Mouse (Mus musculus) spleen, postnatal 10 days (tissue): ENCODE results near the gene Zfp488.

ENCODE experiments used
- DNase-seq, 2 experiments: peaks; one replicate each; pipeline ENCODE4 v3.0.0; 2021 to 2022; ENCODE audit warnings: low spot score in 2 of 2

The Zfp488 gene

DNA sequence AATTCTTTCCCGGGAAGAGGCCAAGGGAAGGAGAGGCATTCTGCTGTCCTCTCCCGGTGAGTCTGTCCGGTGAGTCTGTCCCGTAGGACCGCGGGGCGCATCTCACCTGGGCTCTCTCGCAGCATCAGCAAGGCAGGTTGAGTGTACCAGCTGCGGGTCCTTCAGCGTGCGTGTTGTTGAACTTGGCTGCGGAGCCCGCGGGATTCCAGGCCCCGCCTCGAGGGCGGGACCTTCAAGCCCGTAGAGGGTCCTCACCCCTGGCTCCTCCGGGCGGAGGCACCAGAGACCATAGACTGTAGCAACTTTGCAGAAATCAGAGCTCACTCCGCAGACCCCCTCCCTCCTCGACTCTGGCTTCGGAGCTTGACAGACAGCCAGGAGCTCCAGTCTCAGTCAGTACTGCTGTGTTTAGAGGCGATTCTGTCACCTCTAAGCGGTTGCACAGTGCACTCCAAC is at the start of gene Zfp488:
TSS of gene Zfp488 (minus strand) at position 161 of the 456 bp plus-strand sequence.
- DNase-seq: no peak

DNA sequence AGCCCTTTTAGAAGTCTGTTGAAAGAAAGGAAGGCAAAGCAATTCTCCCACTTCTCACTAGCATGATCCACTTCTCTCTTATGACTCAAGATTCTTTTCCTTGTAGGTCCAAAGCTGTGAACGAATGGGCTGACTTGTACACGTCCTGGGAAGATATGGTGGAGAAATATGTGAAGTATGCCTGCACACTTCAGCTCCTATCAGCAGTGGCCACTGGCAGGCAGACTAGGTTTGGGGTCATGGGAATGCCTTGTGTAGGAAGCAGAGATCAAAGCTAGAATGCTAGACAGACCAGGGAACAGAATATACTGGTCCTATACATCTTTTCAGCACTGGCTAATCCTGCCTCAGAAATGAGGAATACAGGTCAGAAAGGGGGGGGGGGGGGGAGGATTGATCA is 48.1 kb upstream of the Zfp488 start:
- DNase-seq: no peak

DNA sequence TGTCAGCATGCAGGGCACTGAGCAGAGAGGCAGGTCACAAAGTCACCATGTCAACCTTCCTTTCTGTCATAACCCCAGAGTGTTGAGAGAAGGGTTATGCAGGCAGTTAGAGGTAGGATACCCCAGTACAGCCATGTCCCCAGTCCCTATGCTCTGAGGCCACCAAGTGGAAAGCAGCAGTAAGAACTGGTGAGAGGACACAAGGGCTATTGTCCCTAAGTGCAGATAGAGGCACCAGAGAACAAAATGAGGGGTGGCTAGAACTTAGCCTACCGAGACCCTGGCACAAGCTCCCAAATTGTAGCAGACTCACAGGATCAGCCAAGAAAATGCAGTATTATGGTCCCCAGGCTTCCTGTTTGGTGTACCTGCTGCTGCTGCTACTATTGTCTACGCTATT is 38.4 kb upstream of the Zfp488 start:
- DNase-seq: no peak

DNA sequence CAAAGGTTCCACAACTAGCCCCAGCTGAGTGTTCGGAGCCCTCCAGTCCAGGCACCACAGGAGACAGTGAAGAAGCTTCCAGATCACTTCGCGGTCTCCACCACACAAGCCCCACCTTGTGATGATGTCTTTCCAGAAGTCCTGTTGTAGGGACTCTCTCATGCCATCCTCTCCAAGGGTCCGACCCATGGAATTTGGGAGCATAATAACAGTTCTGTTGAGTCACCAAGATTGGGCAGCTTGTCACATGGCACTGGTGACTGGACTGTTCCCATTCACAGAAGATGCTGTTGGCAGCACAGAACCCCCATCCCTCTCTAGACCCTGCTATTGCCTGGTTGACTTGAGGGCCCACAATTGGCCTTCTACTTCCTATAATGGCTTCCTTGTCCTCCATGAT is 37.8 kb upstream of the Zfp488 start, which contains the start of gene Gm5460:
TSS of gene Gm5460 (plus strand) at position 378 of the 400 bp plus-strand sequence.
- no peak for DNase-seq

DNA sequence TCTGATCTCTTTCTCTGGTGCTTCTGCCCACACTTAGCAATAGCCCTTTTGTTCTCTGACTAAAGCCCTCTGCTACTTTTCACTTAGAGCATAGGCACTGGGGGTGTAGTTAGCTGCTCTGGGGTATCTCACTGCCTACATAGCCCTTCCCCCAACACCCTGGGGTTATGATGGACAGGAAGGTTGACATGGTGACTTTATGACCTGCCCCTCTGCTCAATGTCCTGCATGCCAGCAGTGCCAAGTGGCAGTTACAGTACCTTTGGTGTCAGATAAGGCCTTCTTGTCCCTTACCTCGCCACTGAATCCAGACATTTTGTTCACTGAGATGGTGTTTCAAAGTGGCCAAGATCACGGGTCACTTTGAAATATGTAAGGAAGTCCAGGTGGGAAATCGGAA is 36.5 kb upstream of the Zfp488 start, which contains the start of gene Gm30083:
TSS of gene Gm30083 (minus strand) at position 120 of the 400 bp plus-strand sequence.
- DNase-seq: no peak

DNA sequence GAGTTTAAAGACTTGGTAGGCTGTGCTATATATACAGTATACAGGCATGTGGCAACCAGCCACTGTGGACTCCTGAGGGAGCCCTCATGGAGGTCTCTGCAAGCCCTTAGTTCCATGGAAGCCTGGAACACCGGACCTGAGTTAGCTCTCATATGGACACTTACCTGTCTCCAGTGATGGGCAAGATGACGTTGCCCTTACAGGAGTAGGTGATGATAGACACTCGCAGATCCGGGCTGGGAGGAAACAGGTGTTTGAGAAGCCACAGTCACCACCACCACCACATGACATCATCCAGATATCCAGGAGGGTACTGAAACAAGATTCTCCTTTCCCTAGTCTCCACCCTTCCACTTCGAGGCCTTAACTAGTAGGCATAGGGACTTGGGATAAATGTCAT is 23.8 kb upstream of the Zfp488 start:
- DNase-seq: no peak

DNA sequence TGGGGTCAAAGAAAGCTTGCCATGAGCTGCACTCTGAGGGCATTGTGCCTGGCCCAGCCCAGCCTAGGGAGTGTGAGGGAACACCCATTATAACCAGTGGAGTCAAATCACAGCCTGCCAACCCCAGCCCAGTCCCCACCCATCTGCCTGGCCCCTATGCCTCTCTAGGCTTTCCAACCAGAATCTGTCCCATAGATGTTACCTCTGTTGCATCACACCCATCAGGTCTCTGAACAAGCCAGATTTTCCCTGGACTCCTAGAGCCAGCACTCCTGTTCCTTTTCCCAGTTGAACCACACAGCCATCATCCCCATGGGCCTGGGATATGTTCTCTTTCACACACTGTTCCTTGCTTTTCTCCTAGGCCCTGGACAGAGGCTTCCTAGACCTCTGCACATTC is 22.9 kb upstream of the Zfp488 start:
- no peak for DNase-seq

DNA sequence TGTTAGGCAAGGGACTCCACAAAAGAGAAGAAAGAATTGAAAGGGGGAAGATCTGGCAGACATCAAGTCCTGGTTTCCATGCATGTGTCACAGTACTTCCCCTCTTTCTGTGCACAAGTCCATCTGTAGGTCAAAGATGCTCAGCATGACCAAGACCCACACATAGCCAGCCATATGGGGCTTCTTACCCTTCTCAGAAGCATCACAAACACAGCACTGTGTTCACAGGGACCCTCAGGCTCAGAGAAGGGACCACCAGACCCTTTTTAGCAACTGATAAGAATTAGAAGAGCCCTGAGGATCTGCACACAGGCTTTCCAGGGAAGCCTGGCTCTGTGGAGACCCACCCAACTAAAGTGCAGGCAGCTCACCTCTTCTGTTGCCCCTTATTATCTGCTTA is 21.5 kb upstream of the Zfp488 start:
- DNase-seq: no peak

DNA sequence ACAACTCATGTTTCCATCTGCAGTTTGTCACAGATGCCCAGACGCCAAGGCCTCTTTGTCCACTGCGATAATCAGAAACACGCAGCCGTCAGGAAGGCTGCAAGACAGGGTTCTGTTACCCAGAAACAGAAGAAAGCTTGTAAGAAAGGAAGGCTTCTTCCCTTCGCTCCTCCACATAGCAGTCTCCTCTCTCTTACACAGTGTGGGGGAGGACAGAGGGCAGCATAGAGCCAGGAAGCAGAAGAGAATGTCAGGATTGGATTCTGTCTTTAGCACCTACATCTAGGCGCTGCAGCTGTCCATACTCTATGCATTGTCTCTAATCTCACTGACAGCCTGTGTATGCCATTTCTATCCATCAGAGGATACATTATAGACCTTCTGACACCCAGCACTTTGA is 18.9 kb upstream of the Zfp488 start:
- no peak for DNase-seq

DNA sequence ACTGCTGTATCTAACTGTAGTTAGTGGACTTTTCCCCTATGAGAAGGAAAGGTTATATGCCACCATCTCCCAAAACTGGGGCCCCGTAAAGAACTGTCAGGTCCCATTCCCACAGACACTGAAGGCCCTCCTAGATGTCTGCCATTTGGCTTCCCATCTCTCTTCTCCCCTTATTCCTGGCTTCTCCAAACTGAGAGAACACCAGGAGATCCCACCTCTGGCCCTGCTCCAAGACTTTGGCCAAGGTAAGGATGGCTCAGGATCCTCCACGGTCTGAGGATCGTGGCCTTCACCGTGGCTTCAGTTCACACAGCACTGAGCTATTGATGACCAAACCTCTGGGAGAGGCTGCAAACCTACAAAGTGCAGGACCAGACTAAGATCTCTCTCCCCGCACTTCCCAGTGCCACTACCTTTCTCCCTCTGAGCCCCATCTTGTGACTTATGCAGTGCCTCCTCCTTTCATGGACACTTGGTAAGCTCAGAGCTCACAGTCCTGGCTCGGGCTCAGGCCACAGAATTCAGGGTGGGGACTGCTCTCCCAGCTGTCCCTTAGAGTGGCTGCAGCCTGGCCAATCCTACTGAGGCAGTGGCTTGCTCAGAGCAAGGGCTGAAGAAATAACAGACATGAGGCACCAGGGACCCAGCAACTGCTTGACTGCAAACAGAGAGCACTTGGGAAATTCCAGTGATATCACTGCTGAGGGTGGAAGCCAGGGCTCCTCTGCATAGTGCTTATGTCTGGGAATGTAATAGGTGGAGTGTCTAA is 15.1 kb upstream of the Zfp488 start:
- no peak for DNase-seq

DNA sequence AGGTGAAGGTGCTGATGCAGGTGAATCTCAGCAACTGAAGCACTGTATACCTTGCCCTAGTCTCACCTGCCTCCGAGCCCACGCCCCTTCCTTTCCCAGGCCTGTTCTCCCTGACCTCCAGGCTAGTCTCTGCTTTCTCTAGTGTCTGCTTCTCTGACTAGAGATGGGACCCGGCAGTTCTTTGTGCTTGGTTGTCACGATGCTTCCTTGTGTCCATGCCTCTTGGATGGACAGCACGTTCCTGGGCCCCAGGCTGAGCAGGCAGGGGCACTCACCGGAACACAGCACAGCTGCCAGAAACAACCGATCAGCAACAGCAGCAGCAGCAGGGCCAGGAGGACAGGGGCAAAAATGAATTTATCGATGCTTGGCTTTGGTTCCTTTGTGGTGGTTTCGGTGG is 14.5 kb upstream of the Zfp488 start:
- DNase-seq: no peak

DNA sequence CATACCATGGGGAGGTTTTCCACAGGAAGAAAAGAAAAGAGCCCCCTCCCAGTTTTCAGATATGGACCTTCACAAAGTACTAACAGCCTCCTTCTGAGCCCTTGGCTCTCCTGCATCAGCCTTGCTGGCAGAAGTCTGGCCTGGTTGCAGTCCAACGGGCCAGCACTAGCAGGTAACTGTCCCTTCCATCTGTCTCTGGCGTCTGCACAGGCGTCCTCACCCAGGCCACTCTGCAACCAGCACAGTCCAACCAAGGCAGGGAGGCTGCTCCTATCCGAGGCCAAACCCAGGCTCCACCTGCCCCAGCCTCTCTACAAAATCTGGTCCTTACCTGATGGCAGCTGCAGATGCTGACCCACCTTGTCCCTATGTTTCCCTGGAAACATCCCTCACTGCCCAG is 13.4 kb upstream of the Zfp488 start:
- no peak for DNase-seq

DNA sequence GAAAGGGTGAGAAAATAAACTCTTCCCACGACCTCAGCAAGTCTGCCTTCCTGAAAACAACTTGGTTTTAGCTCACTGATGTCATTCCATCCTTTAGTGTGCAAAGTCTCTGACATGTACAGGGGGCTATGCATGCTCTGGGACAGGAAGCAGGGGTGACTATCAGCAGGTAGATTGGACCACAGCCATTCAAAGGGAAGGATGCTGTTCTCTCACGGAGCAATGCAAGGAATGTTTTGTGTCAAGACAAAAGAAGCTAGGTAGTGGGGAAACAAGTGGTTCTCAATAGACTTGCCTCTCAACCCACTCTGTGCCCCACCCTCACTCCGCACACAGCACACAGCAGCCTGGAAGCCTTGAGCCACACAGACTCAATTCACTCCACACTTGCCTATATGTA is 10.6 kb upstream of the Zfp488 start:
- no peak for DNase-seq

DNA sequence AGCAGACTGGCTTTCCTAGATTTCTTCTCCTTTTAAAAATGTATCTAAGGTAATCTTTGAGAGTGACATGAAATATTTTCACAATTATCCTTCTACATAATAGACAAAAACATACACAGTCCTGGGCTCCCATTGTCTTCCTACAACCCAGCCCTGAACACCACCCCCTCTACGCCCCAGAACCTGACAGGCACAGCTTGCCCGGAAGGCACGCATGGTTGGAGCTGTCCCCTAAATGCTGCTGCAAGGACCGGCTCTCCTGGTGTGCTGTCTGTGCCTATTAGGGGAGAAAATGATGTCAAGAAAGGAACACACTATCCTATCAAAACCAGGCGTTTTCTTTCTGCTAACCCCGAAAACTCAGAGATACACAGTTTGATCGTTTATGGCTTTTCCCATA is 816 bp downstream of the Zfp488 start:
- DNase-seq: no peak

DNA sequence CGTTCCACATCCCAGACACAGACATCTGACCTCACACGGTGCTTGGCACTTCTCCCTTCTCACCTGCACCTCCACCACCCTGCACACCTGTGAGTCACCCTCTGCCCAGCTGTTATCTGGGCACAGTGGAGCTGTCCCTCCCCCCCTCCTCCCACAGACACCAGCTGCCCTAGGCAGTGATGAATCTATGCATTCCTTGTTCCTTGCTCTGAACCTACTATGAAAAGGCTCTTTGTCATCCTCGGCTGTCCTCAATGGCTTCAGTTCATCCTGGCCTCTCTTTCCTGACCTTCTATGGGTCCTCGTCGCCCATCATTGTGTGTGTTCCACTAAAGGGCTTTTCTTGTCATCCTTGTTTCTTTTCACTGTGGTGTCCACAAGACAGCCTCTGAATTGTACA is 3.8 kb downstream of the Zfp488 start:
- DNase-seq: no peak

DNA sequence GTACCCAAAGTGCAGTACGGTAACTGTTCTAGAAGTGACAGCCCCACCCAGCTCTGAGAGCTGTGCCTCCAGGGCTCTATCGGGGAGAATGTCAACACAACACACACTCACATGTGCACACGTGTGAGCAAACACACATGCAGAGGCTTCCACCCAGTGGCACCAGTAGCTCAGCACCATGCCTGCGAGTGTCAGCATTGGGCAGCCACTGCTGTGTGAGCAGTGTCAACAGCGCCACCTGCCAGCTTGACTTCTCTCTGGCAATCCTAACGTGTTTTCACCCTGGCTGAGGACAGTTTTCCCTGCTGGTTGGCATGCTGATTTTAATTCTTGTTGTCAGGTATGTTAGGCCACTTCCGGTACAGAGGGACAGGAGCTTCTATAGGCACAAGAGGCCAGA is 5.9 kb downstream of the Zfp488 start:
- no peak for DNase-seq

DNA sequence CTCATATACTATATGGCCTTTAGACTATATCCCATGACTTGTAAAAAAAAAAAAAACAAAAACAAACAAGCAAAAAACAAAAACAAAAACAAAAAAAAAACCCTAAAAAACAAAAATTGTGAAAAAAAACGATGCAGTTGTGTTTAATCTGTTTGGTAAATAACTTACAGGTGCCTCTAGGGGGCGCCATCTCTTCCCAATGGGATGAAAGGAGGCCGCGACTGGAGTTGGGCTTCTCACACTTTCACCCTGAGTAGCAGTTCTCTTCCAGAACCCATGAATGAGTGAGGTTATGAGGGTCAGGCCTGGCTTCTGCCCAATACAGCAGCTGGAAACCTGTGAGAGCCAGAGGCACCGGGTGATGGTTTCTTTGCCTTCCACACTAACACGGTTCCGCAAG is 12.9 kb downstream of the Zfp488 start:
- DNase-seq: no peak

DNA sequence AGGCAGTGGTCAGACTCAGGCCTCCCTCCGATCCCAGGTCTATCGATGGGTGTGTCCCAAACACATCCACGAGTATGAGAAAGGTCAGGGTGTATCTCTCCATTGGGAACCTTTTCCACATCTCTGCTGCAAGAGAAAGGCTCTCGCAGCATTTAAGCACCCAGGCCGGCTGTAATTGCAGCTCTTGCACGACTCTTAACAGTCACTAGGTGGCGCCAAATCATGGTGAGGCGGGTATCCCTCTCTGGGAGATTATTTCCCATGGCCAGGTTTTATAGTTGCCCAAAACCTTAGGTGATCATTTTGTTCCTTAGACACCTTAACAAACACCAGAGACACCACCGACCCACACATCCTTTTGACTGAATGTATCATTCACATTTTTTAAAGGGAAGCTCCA is 19.2 kb downstream of the Zfp488 start:
- DNase-seq: peak in 1 of 2 experiments; percentile 31

DNA sequence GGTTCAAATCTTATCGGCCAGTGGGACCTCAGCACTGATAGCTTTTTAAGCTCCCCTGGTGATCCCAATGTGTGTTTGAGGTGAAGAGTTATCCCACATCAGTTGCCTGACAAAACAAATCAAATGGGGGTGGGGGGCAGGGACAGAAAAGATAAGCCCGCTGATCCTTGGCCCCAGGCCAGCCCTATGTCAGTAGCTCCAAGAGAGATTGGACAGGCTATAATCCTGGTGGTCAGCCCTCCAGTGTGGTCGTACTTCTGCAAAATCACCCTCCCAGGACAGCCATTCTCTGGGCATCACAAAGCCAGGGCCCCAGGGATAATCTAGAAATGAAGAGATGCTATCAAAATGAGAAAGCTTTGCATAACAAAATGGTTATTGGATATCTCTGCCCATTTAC is 19.7 kb downstream of the Zfp488 start:
- DNase-seq: no peak

DNA sequence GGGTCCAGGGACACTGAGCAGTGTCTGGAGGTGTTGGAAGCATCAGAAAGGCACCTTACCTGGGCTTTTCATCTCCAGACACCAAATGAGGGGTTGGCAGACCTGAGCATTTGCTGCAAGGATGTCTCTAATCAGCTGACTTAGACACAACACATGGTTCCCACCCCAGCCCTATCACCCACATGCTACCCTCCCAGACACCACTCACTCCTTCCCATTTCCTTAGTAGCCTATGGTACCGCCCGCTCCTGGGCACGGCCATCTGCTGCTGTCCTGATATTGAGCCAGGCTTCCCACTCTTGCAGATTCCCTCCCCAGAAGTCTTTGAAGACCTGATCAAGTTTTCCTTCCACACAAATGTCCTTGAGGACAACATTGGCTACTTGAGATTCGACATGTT is 20.4 kb downstream of the Zfp488 start:
- DNase-seq: no peak

DNA sequence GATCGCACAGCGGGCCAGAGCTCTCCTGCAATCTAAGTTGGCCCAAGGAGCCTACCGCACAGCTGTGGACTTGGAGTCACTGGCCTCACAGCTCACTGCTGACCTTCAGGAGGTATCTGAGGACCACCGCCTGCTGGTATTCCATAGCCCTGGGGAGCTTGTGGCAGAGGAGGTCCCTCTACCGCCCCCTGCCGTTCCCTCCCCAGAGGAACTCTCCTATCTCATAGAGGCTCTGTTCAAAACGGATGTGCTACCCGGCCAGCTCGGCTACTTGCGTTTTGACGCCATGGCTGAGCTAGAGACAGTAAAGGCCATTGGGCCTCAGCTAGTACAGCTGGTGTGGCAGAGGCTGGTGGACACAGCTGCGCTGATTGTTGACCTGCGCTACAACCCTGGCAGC is 22.5 kb downstream of the Zfp488 start:
- no peak for DNase-seq

DNA sequence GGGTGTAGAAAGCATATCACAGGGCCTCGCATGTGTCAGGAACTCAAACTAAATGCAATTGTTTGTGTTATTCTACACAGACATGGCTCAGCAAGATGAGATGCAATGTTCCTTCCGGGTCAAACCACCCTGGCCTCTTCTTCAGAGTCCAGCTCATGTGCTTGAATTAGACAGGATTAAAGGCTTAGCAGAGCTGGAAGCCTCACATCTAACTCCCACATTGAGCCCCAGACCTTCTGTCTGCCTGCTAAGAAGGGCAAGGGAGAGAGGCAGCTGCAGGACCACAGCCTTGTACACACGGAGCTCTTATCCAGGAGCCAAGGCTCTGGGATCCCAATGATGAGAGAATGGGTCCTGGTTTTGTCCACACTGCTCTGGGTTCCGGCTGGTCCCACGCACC is 24.8 kb downstream of the Zfp488 start, which contains the start of gene Rbp3:
TSS of gene Rbp3 (plus strand) at position 243 of the 400 bp plus-strand sequence.
- no peak for DNase-seq

DNA sequence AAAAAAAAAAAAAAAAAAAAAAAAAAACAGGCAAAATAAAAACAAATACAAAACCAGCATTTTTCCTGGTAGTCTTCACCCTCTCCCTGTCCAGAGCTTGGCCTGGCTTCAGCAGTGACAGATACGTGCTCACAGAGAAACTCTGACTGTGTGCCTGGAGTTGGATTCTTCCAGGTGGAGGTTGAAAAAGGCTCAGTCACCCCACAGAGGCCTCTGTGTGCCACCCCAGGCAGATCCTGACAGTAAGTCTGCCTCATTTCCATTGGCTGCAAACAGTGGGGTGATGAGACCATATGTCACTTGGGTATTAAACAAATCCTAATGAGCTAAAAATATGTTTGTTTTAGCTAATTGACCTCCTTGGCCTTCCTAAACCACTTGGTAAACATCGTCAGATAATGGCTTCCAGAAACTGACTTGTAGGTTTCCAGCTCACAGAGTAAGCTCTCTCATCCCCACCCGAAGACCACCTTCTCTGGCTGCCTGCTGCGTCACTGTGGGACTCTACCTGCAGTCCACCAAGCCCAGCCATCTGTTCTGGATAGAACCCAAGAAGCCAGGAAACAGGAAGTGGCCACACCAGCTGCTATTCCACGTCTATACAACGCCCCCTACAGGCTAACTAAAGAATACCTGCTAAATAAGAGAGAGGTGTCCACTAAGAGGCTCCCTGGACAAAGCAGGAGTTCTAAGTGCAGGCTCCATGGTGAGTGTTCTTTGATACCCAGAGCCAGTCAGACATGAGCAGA is 26.2 kb downstream of the Zfp488 start:
- DNase-seq: no peak
